Mouse (Mus musculus) bone marrow, adult 2 months (tissue): Measurements from ENCODE around the gene Kcnip4.

Source experiments
- CTCF ChIP-seq: fragments of 200-500 bp; IDR thresholded peaks from 2 replicates; pipeline ENCODE4 v1.5.1; 2011; ENCODE audit warnings: low read length, control low read depth; ENCODE audit not compliant: control insufficient read depth, insufficient read depth
- POLR2A ChIP-seq: fragments of 200-500 bp; IDR thresholded peaks from 2 replicates; pipeline ENCODE4 v1.6.1; 2011; ENCODE audit warnings: low read depth, mild to moderate bottlenecking, control low read depth, low read length, borderline replicate concordance; ENCODE audit not compliant: control insufficient read depth

- TF ChIP-seq POLR2A (no peak), CTCF (no peak)
These were observed at the start of gene Kcnip4 for GRCm38 (mm10) chr5:49524394-49525241.
